Mouse (Mus musculus) lung, postnatal 10 days (tissue): ENCODE data around the gene Ptpro.

Source experiments
- DNase-seq: peaks from one replicate; pipeline ENCODE4 v3.0.0; 2021

Ptpro gene

GRCm38 (mm10) chr6:137504052-137504451, 251.9 kb downstream of the Ptpro start:
- DNase-seq, result no peak

GRCm38 (mm10) chr6:137505555-137506227, 253.6 kb downstream of the Ptpro start:
- DNase-seq, result no peak

DNA sequence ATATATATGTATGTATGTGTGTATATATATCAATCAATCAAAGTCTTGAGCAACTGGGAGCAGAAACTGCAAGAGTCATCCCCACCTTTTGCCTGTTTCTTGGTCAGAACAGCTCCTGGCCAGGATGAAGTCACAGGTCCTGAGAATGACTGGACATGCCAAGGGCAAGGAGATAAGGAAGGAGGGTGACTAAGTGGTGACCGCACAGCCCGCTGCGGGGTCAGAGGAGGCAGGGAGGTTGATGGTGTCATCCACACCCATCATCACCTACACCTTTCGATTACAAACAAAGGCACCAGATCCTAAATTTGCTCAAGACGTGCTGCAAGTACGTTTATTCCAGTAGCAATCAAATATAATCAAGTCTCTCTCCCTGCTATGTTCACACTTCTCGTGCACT, 254.4 kb downstream of the Ptpro start:
- no peak for DNase-seq

GRCm38 (mm10) chr6:137508936-137509335, 256.8 kb downstream of the Ptpro start:
- no peak for DNase-seq

DNA sequence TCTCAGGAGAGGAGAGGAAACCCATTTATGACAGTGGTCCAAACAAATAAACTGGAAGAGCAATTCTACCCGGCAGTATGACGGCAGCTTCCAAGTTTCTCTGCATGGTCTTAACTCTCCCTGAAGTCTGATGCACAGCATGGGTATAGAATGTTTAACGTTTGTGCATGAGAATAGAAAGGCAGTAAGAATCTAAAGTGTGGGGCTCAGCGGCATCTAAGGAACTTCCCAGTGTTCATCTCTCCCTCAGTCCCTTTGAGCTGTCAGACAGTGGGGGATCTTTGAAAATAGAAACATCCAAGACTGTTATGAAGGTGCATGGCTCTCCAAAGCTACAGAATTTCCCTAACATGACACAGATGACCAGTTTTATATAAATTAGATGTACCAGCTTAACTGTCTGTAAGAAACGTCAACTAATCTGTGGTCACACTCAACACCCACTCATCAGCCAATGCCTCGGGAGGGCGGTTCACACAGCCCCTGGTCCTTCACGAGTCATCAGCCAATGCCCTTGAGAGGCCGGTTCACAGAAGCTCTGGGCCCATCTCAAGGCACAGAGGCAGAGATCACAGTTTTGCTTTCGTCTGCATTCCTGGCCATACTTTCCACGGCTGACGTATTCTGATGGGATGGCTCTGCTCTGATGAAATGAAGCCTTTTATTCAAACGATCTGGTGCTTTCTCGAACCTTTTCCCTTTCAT, 257.4 kb downstream of the Ptpro start:
- no peak for DNase-seq

DNA sequence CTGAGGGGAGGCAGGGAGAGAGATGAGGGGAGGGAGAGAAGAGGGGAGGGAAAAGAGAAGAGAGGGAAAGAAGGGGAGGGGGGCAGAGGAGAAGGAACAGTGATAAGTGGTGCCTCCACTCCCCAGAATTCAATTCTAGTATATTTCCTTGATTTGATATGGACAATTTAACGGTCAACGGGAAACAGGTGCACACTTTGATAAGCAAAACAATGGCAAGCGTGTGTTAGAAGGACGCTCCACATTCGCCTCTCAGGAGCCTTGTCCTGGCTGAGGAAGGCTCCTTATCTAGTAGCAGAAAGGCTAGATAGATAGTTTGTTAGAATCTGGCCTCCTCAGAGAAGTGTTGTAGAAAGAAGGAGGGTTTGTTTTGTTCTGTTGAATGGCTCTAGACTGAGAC, 260.6 kb downstream of the Ptpro start:
- DNase-seq, result no peak
